In the genomic region with DNA sequence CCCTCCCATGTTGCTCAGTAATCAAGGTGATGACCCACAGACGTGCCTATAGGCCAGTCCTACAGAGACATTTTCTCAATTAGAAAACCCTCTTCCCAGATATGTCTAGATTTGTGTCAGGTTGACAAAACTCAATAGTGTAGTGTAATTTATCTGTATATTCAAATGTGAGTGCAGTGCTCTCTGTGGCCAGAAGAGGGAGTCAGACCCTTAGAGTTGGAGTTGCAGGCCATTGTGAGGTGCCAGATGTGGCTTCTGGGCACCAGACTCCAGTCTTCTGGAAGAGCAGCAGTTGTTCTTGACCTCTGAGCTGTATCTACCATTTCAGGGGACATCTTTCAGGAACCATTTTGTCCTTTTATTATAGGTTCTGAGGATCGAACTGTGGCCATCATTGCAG, we compare ENCODE assay signal across 21 mouse cellular contexts. TPM values are rescaled to one million over a fixed set of nuclear protein-coding genes. Genes with fewer than 3 reads are reported as not detected.
A peak's percentile ranks its signal among the peaks of the same experiment; 100 is the strongest.
DNase-seq lines count a peak whose midpoint lies in the region; ATAC-seq and TF ChIP-seq lines count a peak whose summit lies in the region.
"Had no signal": no experiment of that assay in that cellular context is flagged by ENCODE, and none has a peak within 500 bp of the region (broad histone marks: within the 10 kb centered on the region; RNA-seq: fewer than 3 reads in every experiment).

No protein-coding gene starts in this region.

- H3K4me3 ChIP-seq in intestine, postnatal 0 days (ENCODE audit: low read depth, low read length) = no peak overlapping the region
- H3K4me3 ChIP-seq in intestine, embryonic 16.5 days (ENCODE audit: low read length) = no peak overlapping the region
- no peak overlapping the region for H3K4me3 ChIP-seq in lung, adult 2 months (replicated peaks; ENCODE audit: extremely low read depth, low read depth, low read length)
- no peak overlapping the region for H3K4me3 ChIP-seq in small intestine, adult 2 months (ENCODE audit: low read depth, low read length)
- H3K4me3 ChIP-seq: erythroblast, embryonic 14.5 days; forebrain, embryonic 15.5 days; heart, embryonic 15.5 days; intestine, embryonic 15.5 days; megakaryocyte, embryonic 14.5 days had no signal

- no peak for TF ChIP-seq POLR2A in lung, adult 2 months (IDR thresholded peaks at IDR 0.05; ENCODE audit: borderline replicate concordance, extremely low read depth, low read depth, low read length)
- TF ChIP-seq POLR2A in small intestine, adult 2 months (IDR thresholded peaks at IDR 0.05; ENCODE audit: low read depth, low read length) = no peak

- WGBS in intestine, postnatal 0 days = 93% methylated on average over 2 of the region's 2 CpGs
- 93% methylated on average over 2 of the region's 2 CpGs for WGBS in intestine, embryonic 16.5 days
- WGBS in lung, adult 2 months = 95% methylated on average over 2 of the region's 2 CpGs
- 99% methylated on average over 2 of the region's 2 CpGs for WGBS in small intestine, adult 2 months

- no peaks in the 10 kb centered on the region for H3K27me3 ChIP-seq in intestine, postnatal 0 days (replicated peaks; ENCODE audit: control insufficient read depth, insufficient read depth, low read length)
- no peaks in the 10 kb centered on the region for H3K27me3 ChIP-seq in intestine, embryonic 16.5 days (replicated peaks; ENCODE audit: control insufficient read depth, insufficient read depth, low read length)
- H3K27me3 ChIP-seq in small intestine, adult 2 months (ENCODE audit: control insufficient read depth, insufficient read depth, low read length) = no peaks in the 10 kb centered on the region
- H3K27me3 ChIP-seq: forebrain, embryonic 15.5 days; heart, embryonic 15.5 days; intestine, embryonic 15.5 days had no signal

- TF ChIP-seq CTCF in intestine, postnatal 0 days (IDR thresholded peaks at IDR 0.05; ENCODE audit: low read depth) = peak; percentile 25; the same call in 1 of the 2 replicates
- TF ChIP-seq CTCF in lung, adult 2 months (IDR thresholded peaks at IDR 0.05; ENCODE audit: insufficient read depth, low read length) = peak; percentile 21; the same call in 1 of the 2 replicates
- TF ChIP-seq CTCF in small intestine, adult 2 months (IDR thresholded peaks at IDR 0.05; ENCODE audit: extremely low read depth, insufficient read length, insufficient replicate concordance, low read depth, low read length) = peak; percentile 20; the same call in 1 of the 2 replicates

- DNase-seq in lung, adult 2 months = no peak
- no peak for DNase-seq in lung, postnatal 36 days
- peak; percentile 49 for DNase-seq in ES-CJ7 (ENCODE audit: low read depth, low spot score)
- DNase-seq in frontal cortex, postnatal 36 days (ENCODE audit: low spot score in 2 of 2) = no peak
- DNase-seq: adrenal gland, postnatal 10 days; cerebellum, adult 8-10 months; heart, adult 18-20 months; kidney, postnatal 10 days; thymus, postnatal 4 days had no signal

- no peak for ATAC-seq in intestine, postnatal 0 days
- no peak for ATAC-seq in intestine, embryonic 16.5 days
- ATAC-seq: forebrain, embryonic 15.5 days; intestine, embryonic 15.5 days; midbrain, embryonic 16.5 days had no signal

- no peaks in the 10 kb centered on the region for H3K9me3 ChIP-seq in intestine, postnatal 0 days (ENCODE audit: control insufficient read depth)
- H3K9me3 ChIP-seq in intestine, embryonic 16.5 days (ENCODE audit: control insufficient read depth, low read length) = no peaks in the 10 kb centered on the region
- H3K9me3 ChIP-seq: forebrain, embryonic 15.5 days; heart, embryonic 15.5 days; intestine, embryonic 15.5 days had no signal

- H3K9ac ChIP-seq in intestine, postnatal 0 days (ENCODE audit: low read depth, low read length) = no peak overlapping the region
- no peak overlapping the region for H3K9ac ChIP-seq in intestine, embryonic 16.5 days (ENCODE audit: low read depth, low read length)
- H3K9ac ChIP-seq: forebrain, embryonic 15.5 days; heart, embryonic 15.5 days; intestine, embryonic 15.5 days had no signal

- no peaks in the 10 kb centered on the region for H3K36me3 ChIP-seq in intestine, postnatal 0 days (ENCODE audit: control insufficient read depth, insufficient read depth)
- no peaks in the 10 kb centered on the region for H3K36me3 ChIP-seq in intestine, embryonic 16.5 days (ENCODE audit: control insufficient read depth, insufficient read depth, low read length)
- H3K36me3 ChIP-seq in small intestine, adult 2 months (ENCODE audit: control insufficient read depth, insufficient read depth, low read length) = no peaks in the 10 kb centered on the region
- H3K36me3 ChIP-seq: forebrain, embryonic 15.5 days; heart, embryonic 15.5 days; intestine, embryonic 15.5 days had no signal

- H3K4me2 ChIP-seq in intestine, postnatal 0 days (replicated peaks; ENCODE audit: low read depth) = no peak overlapping the region
- H3K4me2 ChIP-seq in intestine, embryonic 16.5 days (ENCODE audit: low read depth, low read length) = no peak overlapping the region
- H3K4me2 ChIP-seq: forebrain, embryonic 15.5 days; heart, embryonic 15.5 days; intestine, embryonic 15.5 days had no signal

- no peak overlapping the region for H3K27ac ChIP-seq in intestine, postnatal 0 days (ENCODE audit: low read depth, low read length)
- H3K27ac ChIP-seq in intestine, embryonic 16.5 days (ENCODE audit: low read length) = no peak overlapping the region
- no peak overlapping the region for H3K27ac ChIP-seq in small intestine, adult 2 months (ENCODE audit: insufficient read depth, low read depth, low read length)
- H3K27ac ChIP-seq: forebrain, embryonic 15.5 days; heart, embryonic 15.5 days; intestine, embryonic 15.5 days had no signal

- peaks cover 19% of the 10 kb centered on the region for H3K4me1 ChIP-seq in intestine, postnatal 0 days (replicated peaks; ENCODE audit: control insufficient read depth, insufficient read depth, low read length)
- peaks cover 39% of the 10 kb centered on the region for H3K4me1 ChIP-seq in intestine, embryonic 16.5 days (ENCODE audit: control insufficient read depth, insufficient read depth, low read length)
- peaks cover 8% of the 10 kb centered on the region; the same call in 1 of the 2 replicates for H3K4me1 ChIP-seq in lung, adult 2 months (ENCODE audit: control insufficient read depth, insufficient read depth, low read length)
- peaks cover 33% of the 10 kb centered on the region for H3K4me1 ChIP-seq in small intestine, adult 2 months (ENCODE audit: control insufficient read depth, insufficient read depth, insufficient read length, low read length)

RNA-seq across cellular contexts. Expression of a gene that starts 2.9 kb away (rescaled TPM):
- polyA plus RNA-seq in intestine, postnatal 0 days (2015; fragmentation: Nextera tagmentation; extraction: Ambion mirVana) = 25.2 and 28.5 TPM in 2 replicates
- 33.1 and 35.2 TPM in 2 replicates for polyA plus RNA-seq in intestine, embryonic 16.5 days (2015; fragmentation: Nextera tagmentation; extraction: Ambion mirVana)
- polyA plus RNA-seq in lung, adult 2 months (2012; rRNA removed) = 67.6 and 67.8 TPM in 2 replicates
- 17.5 and 53.4 TPM in 2 replicates for polyA plus RNA-seq in small intestine, adult 2 months (2012; rRNA removed)

RNA-seq across cellular contexts. Expression of a gene that starts 25.6 kb away (rescaled TPM):
- polyA plus RNA-seq in intestine, postnatal 0 days (2015; fragmentation: Nextera tagmentation; extraction: Ambion mirVana) = 0.12 and 0.16 TPM in 2 replicates
- 0.32 and 0.42 TPM in 2 replicates for polyA plus RNA-seq in intestine, embryonic 16.5 days (2015; fragmentation: Nextera tagmentation; extraction: Ambion mirVana)
- polyA plus RNA-seq in lung, adult 2 months (2012; rRNA removed) = 0.19 and 0.32 TPM in 2 replicates
- 9.9 and 22.2 TPM in 2 replicates for polyA plus RNA-seq in small intestine, adult 2 months (2012; rRNA removed)
- polyA plus RNA-seq: embryonic facial prominence, embryonic 11.5 days; erythroblast, embryonic 14.5 days; heart, embryonic 15.5 days; lung, embryonic 16.5 days; neural tube, embryonic 11.5 days had no signal

RNA-seq across cellular contexts. Expression of a gene that starts 51.1 kb away (rescaled TPM):
- polyA plus RNA-seq in intestine, postnatal 0 days (2015; fragmentation: Nextera tagmentation; extraction: Ambion mirVana) = 11.1 and 11.7 TPM in 2 replicates
- polyA plus RNA-seq in intestine, embryonic 16.5 days (2015; fragmentation: Nextera tagmentation; extraction: Ambion mirVana) = 15.6 and 15.8 TPM in 2 replicates
- 17.6 and 24.2 TPM in 2 replicates for polyA plus RNA-seq in lung, adult 2 months (2012; rRNA removed)
- polyA plus RNA-seq in small intestine, adult 2 months (2012; rRNA removed) = 13.3 and 22.3 TPM in 2 replicates

RNA-seq across cellular contexts. Expression of a gene that starts 51.2 kb away (rescaled TPM):
- 24.6 and 26.4 TPM in 2 replicates for polyA plus RNA-seq in intestine, postnatal 0 days (2015; fragmentation: Nextera tagmentation; extraction: Ambion mirVana)
- 41.1 and 44.0 TPM in 2 replicates for polyA plus RNA-seq in intestine, embryonic 16.5 days (2015; fragmentation: Nextera tagmentation; extraction: Ambion mirVana)
- 27.7 and 38.8 TPM in 2 replicates for polyA plus RNA-seq in lung, adult 2 months (2012; rRNA removed)
- polyA plus RNA-seq in small intestine, adult 2 months (2012; rRNA removed) = 51.6 and 70.7 TPM in 2 replicates
